Mouse (Mus musculus) common myeloid progenitor, adult 5-6 weeks (primary cell): ENCODE results near the gene Rita1. TPM values are rescaled to one million over a fixed set of nuclear protein-coding genes. Genes with fewer than 3 reads are reported as not detected.

ENCODE experiments used
- ATAC-seq: replicated peaks from 2 replicates; pipeline ENCODE4 v1.8.0; 2016; ENCODE audit warnings: low read depth, mild to moderate bottlenecking, moderate TSS enrichment, inconsistent platforms; ENCODE audit not compliant: poor library complexity, severe bottlenecking
- total RNA-seq: library from RNA; stranded (forward); fragments of 200-1000, 187-1606 nt; gene quantifications from 2 replicates; pipeline ENCODE4 v1.2.3, GENCODE M21; 2017

The Rita1 gene
- total RNA-seq, 1 experiment from 2014 or later: 3.8 TPM

- no peak for ATAC-seq
Observed at GRCm38 (mm10) chr5:120558041-120558440, 54.3 kb downstream of the Rita1 start.

DNA sequence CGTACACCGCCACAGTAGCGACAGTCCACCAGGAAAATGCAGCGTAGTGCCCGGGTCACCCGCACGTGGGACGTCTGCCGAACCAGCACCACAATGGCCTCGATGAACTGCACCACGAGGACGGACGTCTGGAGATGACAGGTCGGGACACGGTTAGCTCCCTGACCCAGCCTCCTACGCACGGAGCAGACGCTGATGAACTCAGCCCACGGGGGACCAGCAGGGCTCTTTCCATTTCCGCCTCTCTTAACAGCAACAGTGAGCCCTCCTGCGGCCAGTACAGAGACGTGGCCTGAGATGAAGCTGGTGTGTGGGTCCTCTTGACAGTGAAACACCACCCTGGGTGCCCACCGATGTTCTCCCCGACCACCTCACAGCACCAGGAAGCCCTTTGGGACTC, 56.5 kb downstream of the Rita1 start:
- ATAC-seq: no peak

- ATAC-seq: no peak
Observed at GRCm38 (mm10) chr5:120550673-120551072, 61.7 kb downstream of the Rita1 start.

DNA sequence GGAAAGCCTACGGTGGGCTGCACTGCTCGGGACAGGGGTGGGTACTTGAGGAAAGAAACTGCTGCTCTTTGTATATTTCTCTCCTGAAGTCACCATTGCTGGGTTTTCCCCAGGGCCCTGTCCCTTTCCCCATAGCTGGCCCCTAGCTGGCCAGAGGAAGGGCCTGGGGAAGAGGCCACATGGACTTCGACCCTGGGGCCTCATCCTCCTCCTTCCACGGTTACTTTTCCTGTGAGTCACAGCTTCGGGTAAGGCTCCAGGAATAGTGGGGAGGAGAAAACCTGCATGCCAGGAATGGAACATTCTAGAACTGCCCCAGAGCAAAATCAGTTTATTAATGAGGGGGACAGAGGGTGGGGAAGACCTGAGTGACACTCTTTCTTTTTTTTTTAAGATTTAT, 62.3 kb downstream of the Rita1 start:
- ATAC-seq: no peak

DNA sequence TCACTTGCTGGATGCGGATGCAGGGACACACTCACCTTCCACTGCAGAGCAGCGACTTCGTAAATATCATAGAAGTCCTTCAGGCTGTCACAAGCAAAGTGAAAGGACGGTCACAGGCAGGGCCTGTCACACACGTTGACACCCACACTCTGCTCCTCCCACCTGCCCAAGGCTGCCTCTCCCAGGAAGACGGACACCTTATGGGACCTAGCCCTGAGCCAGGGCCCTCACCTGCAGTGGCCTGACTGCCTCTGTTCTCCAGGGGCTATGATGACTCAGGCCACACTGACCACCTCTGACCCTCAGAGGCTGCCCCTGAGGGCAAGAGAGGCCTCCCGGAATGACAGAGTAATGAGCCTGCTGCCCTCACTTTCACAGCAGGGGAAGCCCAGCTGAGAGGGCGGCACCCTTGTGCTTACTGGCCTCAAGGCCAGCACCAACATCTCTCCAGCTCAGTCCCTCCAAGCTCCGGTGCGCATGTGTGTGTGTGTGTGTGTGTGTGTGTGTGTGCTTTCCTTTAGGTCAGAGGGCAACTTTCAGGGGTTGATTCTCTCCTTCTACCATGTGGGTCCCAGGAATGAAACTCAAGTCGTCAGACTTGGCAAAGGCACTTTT, 64.0 kb downstream of the Rita1 start:
- no peak for ATAC-seq

Other genes starting within 250 kb of the Rita1 start
- gene Lhx5, start 180.9 kb downstream of the Rita1 start, total RNA-seq: not detected in 2 replicates
- gene Sdsl, start 139.8 kb downstream of the Rita1 start, total RNA-seq: 27.1 and 34.4 TPM in 2 replicates
- not detected in 2 replicates for gene Sds, start 136.1 kb downstream of the Rita1 start, total RNA-seq
- gene Plbd2, start 109.0 kb downstream of the Rita1 start, total RNA-seq: 5.0 and 7.7 TPM in 2 replicates
- 4.5 and 4.9 TPM in 2 replicates for gene Slc8b1, start 101.4 kb downstream of the Rita1 start, total RNA-seq
- gene Tpcn1, start 23.9 kb downstream of the Rita1 start, total RNA-seq: 15.2 and 18.1 TPM in 2 replicates
- gene Iqcd, start 23.6 kb downstream of the Rita1 start, total RNA-seq: 0.96 and 0.97 TPM in 2 replicates
- 36.0 and 41.7 TPM in 2 replicates for gene Ddx54, start 150 bp upstream of the Rita1 start, total RNA-seq
- not detected in 2 replicates for gene Cfap73, start 21.6 kb upstream of the Rita1 start, total RNA-seq
- gene Rasal1, start 36.2 kb upstream of the Rita1 start, total RNA-seq: 1.0 and 1.1 TPM in 2 replicates
- gene Dtx1, start 99.3 kb upstream of the Rita1 start, total RNA-seq: not detected in 2 replicates
- gene Oas2, start 137.3 kb upstream of the Rita1 start, total RNA-seq: 0.64 and 0.68 TPM in 2 replicates
- gene Oas3, start 165.1 kb upstream of the Rita1 start, total RNA-seq: 1.9 and 4.8 TPM in 2 replicates
- gene Oas1e, start 182.9 kb upstream of the Rita1 start, total RNA-seq: not detected in 2 replicates
- gene Oas1c, start 199.9 kb upstream of the Rita1 start, total RNA-seq: 0.78 and 3.1 TPM in 2 replicates
- not detected in 2 replicates for gene Oas1f, start 234.8 kb upstream of the Rita1 start, total RNA-seq
- not detected in 2 replicates for gene Oas1h, start 248.8 kb upstream of the Rita1 start, total RNA-seq